Mouse (Mus musculus) gastrocnemius, adult 8-10 months (tissue): ENCODE measurements around the gene Foxp1. TPM values are rescaled to one million over a fixed set of nuclear protein-coding genes. Genes with fewer than 3 reads are reported as not detected.

Source experiments
- DNase-seq, 2 experiments: peaks; one replicate each; pipeline ENCODE4 v3.0.0; 2022; ENCODE audit warnings: low spot score in 2 of 2
- microRNA-seq: library from miRNA; unstranded; fragments of <30 nt; microRNA quantifications from one replicate; pipeline ENCODE4 v1.2.0, GENCODE M21; 2022
- total RNA-seq, 4 experiments: library from RNA; stranded (reverse); gene quantifications; 2 replicates each; pipeline ENCODE4 v1.2.4; 2022

Foxp1 gene
- total RNA-seq, 4 experiments from 2014 or later = 10.0 to 15.5 (median 13.9) TPM

DNA sequence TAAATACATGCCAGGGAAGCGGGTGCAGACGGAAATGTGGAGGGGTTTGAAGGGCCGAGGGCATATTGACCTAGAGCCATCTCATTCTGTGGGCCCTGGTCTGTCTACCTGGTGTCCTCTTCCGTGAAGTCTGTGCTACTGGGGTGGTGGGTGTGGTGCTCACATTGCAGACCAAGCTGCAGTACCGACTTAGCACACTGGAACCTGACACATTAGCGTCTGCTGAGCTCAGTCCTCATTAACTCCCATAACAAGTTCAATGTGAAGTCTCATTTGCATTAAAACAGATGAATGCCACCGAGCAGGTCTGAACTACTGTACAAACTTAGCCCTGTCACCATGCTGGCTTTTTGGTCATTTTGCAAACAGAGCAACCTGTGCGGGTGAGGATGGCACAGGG, 594.2 kb downstream of the Foxp1 start:
- DNase-seq = no peak

DNA sequence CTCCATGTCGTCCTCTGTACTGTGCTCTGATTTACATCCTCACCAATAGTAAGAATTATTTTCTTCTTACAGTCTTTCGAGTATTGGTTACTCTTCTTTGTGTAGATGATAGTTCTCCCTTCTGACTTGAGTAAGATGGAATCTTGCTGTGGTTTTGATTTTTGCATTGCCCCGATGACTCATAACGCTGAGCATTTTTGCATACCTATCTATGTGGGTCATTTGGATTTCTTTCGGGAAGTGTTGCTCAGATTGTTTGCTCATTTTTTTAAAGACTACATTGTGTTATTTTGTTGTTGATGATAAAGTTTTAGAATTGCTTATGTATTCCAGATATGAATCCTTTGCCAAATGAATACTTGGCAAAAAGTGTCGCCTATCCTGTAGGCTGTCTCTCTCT, 621.3 kb downstream of the Foxp1 start:
- DNase-seq = no peak

- DNase-seq = no peak
These were observed 644.3 kb downstream of the Foxp1 start for GRCm38 (mm10) chr6:98878208-98878607.

GRCm38 (mm10) chr6:98876401-98876800, 646.1 kb downstream of the Foxp1 start:
- DNase-seq = no peak

Small RNA genes within 50 kb of the gene (microRNA-seq; reads per million reads assigned to microRNA genes)
- gene Gm22328 (not detected), gene Gm49348 (not detected)

Other genes with a start within 250 kb of the Foxp1 start
- 10 to 100 TPM; 30.8 to 37.5 (median 31.9) TPM for gene Eif4e3, start 144.1 kb upstream of the Foxp1 start, total RNA-seq
- 1 to 10 TPM in 1 of 4 experiments, under 1 TPM in 3; 0.72 to 1.3 (median 0.81) TPM for gene Gm20696, start 144.1 kb upstream of the Foxp1 start, total RNA-seq
- under 1 TPM; 0.34 to 0.87 (median 0.66) TPM for gene Gpr27, start 170.0 kb upstream of the Foxp1 start, total RNA-seq
- gene Prok2, start 203.7 kb upstream of the Foxp1 start, total RNA-seq = not detected